Mouse (Mus musculus) lung, postnatal 36 days (tissue): Measurements from ENCODE around the gene Cyfip2.

Experiments used
- DNase-seq: peaks from one replicate; pipeline ENCODE4 v3.0.0; 2022; ENCODE audit warnings: mixed read lengths

The Cyfip2 gene

GRCm38 (mm10) chr11:46312523-46313035, at the start of gene Cyfip2:
TSS of gene Cyfip2 (minus strand) at chr11:46312859.
- DNase-seq: no peak

- no peak for DNase-seq
Measured at GRCm38 (mm10) chr11:46360991-46361665, 48.5 kb upstream of the Cyfip2 start.

- DNase-seq: no peak
Measured at GRCm38 (mm10) chr11:46358369-46358768, 45.7 kb upstream of the Cyfip2 start.

GRCm38 (mm10) chr11:46349681-46350410, 37.2 kb upstream of the Cyfip2 start:
- no peak for DNase-seq

GRCm38 (mm10) chr11:46348416-46348815, 35.8 kb upstream of the Cyfip2 start:
- DNase-seq: no peak

- no peak for DNase-seq
Measured at GRCm38 (mm10) chr11:46347756-46348155, 35.1 kb upstream of the Cyfip2 start.

GRCm38 (mm10) chr11:46343886-46344546, 31.4 kb upstream of the Cyfip2 start:
- peak; percentile 13 for DNase-seq

- no peak for DNase-seq
Measured at GRCm38 (mm10) chr11:46341960-46342359, 29.3 kb upstream of the Cyfip2 start.

GRCm38 (mm10) chr11:46336020-46336419, 23.4 kb upstream of the Cyfip2 start:
- DNase-seq: no peak

- no peak for DNase-seq
Measured at GRCm38 (mm10) chr11:46332217-46332616, 19.6 kb upstream of the Cyfip2 start.

- DNase-seq: no peak
Measured at GRCm38 (mm10) chr11:46326271-46327015, 13.8 kb upstream of the Cyfip2 start.

- no peak for DNase-seq
Measured at GRCm38 (mm10) chr11:46321559-46321958, 8.9 kb upstream of the Cyfip2 start.

- DNase-seq: peak; percentile 48
Measured at GRCm38 (mm10) chr11:46314534-46314933, 1.9 kb upstream of the Cyfip2 start.

- no peak for DNase-seq
Measured at GRCm38 (mm10) chr11:46313851-46314250, 1.2 kb upstream of the Cyfip2 start.

GRCm38 (mm10) chr11:46311703-46312522, 746 bp downstream of the Cyfip2 start:
- DNase-seq: peak; percentile 51

GRCm38 (mm10) chr11:46311181-46311702, 1.4 kb downstream of the Cyfip2 start:
- no peak for DNase-seq

- no peak for DNase-seq
Measured at GRCm38 (mm10) chr11:46310647-46311063, 2.0 kb downstream of the Cyfip2 start.

- DNase-seq: no peak
Measured at GRCm38 (mm10) chr11:46309808-46310555, 2.7 kb downstream of the Cyfip2 start.

- DNase-seq: peak; percentile 56
Measured at GRCm38 (mm10) chr11:46309111-46309741, 3.4 kb downstream of the Cyfip2 start.

GRCm38 (mm10) chr11:46308271-46308974, 4.2 kb downstream of the Cyfip2 start:
- no peak for DNase-seq
